Mouse (Mus musculus): ENCODE data around the gene Foxo1. TPM values are rescaled to one million over a fixed set of nuclear protein-coding genes. Genes with fewer than 3 reads are reported as not detected.

Foxo1 gene
- polyA plus RNA-seq, 1 experiment from 2014 or later, result 4.6 TPM

DNA sequence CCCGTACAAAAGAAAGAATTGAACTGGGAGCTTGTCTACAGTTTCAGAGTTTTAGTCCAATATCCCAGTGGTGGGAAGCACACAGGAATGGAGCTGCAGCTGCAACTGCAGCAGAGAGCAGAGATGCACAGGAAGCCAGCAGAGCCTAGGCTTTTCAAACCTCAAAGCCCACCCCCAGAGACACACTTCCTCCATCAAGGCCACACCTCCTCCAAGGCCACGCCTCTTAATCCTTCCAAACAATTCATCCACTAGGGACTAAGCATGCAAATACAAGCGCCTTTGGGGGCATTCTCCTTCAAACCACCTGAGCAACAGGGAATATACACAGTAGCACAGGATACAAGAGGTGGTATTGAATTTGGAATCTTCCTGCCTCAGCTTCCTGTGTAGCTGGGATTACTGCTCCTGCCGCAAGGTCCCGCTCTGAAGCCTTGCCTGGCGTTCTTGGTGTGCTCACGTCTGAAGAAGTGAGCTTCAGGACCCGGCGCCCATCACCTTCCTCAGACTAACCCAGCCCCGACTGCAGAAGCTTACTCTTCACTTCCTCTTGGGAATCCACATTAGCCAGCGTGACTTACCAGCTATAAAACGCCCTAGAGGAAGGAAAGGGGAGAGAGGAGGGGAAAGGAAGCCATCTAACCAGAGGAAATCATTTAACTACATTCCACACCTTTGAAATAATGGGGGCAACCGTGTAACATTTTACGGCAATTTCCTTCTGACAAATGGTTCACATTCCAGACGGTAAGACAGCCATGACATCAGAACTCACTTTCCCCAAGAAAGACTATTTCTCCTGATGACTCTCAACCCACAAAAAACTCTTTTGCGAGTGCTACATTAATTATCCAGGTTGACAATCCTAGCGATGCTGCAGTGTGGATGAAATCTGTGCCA, 122.9 kb downstream of the Foxo1 start:
- ATAC-seq, result no peak
- Histone ChIP-seq H3K9me3 (ENCODE audit: control insufficient read depth) (no peaks in the 10 kb centered on the region), H3K27ac (ENCODE audit: low read depth, low read length) (no peak overlapping the region), H3K27me3 (replicated peaks; ENCODE audit: control insufficient read depth, insufficient read depth, low read length) (no peaks in the 10 kb centered on the region), H3K4me2 (replicated peaks; ENCODE audit: low read depth) (no peak overlapping the region), H3K36me3 (ENCODE audit: control insufficient read depth, insufficient read depth) (no peaks in the 10 kb centered on the region), H3K4me3 (ENCODE audit: low read depth, low read length) (no peak overlapping the region), H3K4me1 (replicated peaks; ENCODE audit: control insufficient read depth, insufficient read depth, low read length) (no peaks in the 10 kb centered on the region), H3K9ac (ENCODE audit: low read depth, low read length) (no peak overlapping the region)
- WGBS, result 78% methylated on average over 17 of the region's 17 CpGs
- TF ChIP-seq CTCF (IDR thresholded peaks at IDR 0.05; ENCODE audit: low read depth), result no peak

GRCm38 (mm10) chr3:52391897-52392296, 123.8 kb downstream of the Foxo1 start:
- no peak overlapping the region for H3K27ac ChIP-seq (ENCODE audit: low read depth, low read length)
- no peak for TF ChIP-seq CTCF (IDR thresholded peaks at IDR 0.05; ENCODE audit: low read depth)
- H3K4me3 ChIP-seq (ENCODE audit: low read depth, low read length), result no peak overlapping the region
- no peak overlapping the region for H3K9ac ChIP-seq (ENCODE audit: low read depth, low read length)
- H3K36me3 ChIP-seq (ENCODE audit: control insufficient read depth, insufficient read depth), result no peaks in the 10 kb centered on the region
- no peaks in the 10 kb centered on the region for H3K27me3 ChIP-seq (replicated peaks; ENCODE audit: control insufficient read depth, insufficient read depth, low read length)
- no peaks in the 10 kb centered on the region for H3K9me3 ChIP-seq (ENCODE audit: control insufficient read depth)
- WGBS, result 74% methylated on average over 6 of the region's 6 CpGs
- no peak for ATAC-seq
- H3K4me2 ChIP-seq (replicated peaks; ENCODE audit: low read depth), result no peak overlapping the region
- H3K4me1 ChIP-seq (replicated peaks; ENCODE audit: control insufficient read depth, insufficient read depth, low read length), result no peaks in the 10 kb centered on the region

DNA sequence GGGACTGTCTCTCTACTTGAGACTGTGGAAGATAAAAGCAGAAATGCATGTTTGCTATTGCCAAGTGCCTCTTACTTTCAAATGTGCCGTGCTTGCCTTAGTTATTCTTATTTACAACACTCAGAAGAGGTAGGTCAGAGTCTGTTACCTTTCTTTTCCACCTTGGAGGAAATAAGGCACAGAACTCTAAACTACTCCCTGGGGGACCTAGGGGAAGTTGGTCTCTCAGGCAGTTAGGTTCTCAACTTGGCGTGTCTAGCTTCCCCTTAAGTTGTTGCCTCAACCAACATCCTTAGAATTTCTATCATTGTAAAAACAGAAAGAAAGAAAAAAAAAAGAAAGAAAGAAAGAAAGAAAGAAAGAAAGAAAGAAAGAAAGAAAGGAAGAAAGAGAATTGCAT, 124.4 kb downstream of the Foxo1 start:
- no peaks in the 10 kb centered on the region for H3K4me1 ChIP-seq (replicated peaks; ENCODE audit: control insufficient read depth, insufficient read depth, low read length)
- H3K27me3 ChIP-seq (replicated peaks; ENCODE audit: control insufficient read depth, insufficient read depth, low read length), result no peaks in the 10 kb centered on the region
- H3K4me3 ChIP-seq (ENCODE audit: low read depth, low read length), result no peak overlapping the region
- H3K9ac ChIP-seq (ENCODE audit: low read depth, low read length), result no peak overlapping the region
- no peak for ATAC-seq
- no peak for TF ChIP-seq CTCF (IDR thresholded peaks at IDR 0.05; ENCODE audit: low read depth)
- 71% methylated on average over 2 of the region's 2 CpGs for WGBS
- H3K36me3 ChIP-seq (ENCODE audit: control insufficient read depth, insufficient read depth), result no peaks in the 10 kb centered on the region
- no peak overlapping the region for H3K4me2 ChIP-seq (replicated peaks; ENCODE audit: low read depth)
- H3K27ac ChIP-seq (ENCODE audit: low read depth, low read length), result no peak overlapping the region
- H3K9me3 ChIP-seq (ENCODE audit: control insufficient read depth), result no peaks in the 10 kb centered on the region

GRCm38 (mm10) chr3:52393171-52393570, 125.0 kb downstream of the Foxo1 start:
- no peak for TF ChIP-seq CTCF (IDR thresholded peaks at IDR 0.05; ENCODE audit: low read depth)
- no peaks in the 10 kb centered on the region for H3K9me3 ChIP-seq (ENCODE audit: control insufficient read depth)
- H3K4me3 ChIP-seq (ENCODE audit: low read depth, low read length), result no peak overlapping the region
- H3K27me3 ChIP-seq (replicated peaks; ENCODE audit: control insufficient read depth, insufficient read depth, low read length), result no peaks in the 10 kb centered on the region
- H3K4me1 ChIP-seq (replicated peaks; ENCODE audit: control insufficient read depth, insufficient read depth, low read length), result no peaks in the 10 kb centered on the region
- H3K4me2 ChIP-seq (replicated peaks; ENCODE audit: low read depth), result no peak overlapping the region
- no peak overlapping the region for H3K9ac ChIP-seq (ENCODE audit: low read depth, low read length)
- no peak for ATAC-seq
- no peak overlapping the region for H3K27ac ChIP-seq (ENCODE audit: low read depth, low read length)
- WGBS, result 51% methylated on average over 10 of the region's 10 CpGs
- no peaks in the 10 kb centered on the region for H3K36me3 ChIP-seq (ENCODE audit: control insufficient read depth, insufficient read depth)

DNA sequence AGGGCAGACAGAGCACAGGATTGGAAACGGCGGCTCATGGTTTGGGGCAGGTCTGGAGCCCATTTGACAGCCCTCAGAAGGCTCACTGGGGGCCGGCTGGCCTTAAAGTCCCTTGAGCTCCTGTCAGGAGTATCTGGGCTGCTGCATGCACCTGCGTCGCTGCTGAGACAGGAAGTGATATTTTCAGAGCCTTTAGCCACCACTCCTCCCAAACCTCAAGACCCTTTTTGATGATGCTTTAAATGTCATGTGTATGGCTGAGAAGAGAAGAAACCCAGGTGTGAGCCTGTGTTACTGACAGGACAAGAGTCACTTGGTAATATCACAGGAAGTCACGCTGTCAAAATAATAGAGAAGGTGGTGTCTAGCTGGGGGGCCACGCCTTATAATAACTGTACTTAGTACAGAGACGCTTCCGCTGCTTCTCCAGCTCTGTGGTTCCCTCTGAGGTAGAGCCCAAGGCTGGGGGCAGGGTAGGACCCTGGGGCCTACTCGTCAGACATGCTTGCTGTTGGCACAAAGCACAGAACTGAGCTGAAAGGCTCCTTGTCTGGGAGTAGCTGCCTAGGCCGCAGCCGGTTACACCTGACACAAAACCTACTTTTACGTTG, 128.1 kb downstream of the Foxo1 start:
- no peak overlapping the region for H3K4me3 ChIP-seq (ENCODE audit: low read depth, low read length)
- H3K4me1 ChIP-seq (replicated peaks; ENCODE audit: control insufficient read depth, insufficient read depth, low read length), result no peaks in the 10 kb centered on the region
- H3K36me3 ChIP-seq (ENCODE audit: control insufficient read depth, insufficient read depth), result no peaks in the 10 kb centered on the region
- H3K9ac ChIP-seq (ENCODE audit: low read depth, low read length), result no peak overlapping the region
- H3K9me3 ChIP-seq (ENCODE audit: control insufficient read depth), result no peaks in the 10 kb centered on the region
- H3K27ac ChIP-seq (ENCODE audit: low read depth, low read length), result no peak overlapping the region
- no peak for TF ChIP-seq CTCF (IDR thresholded peaks at IDR 0.05; ENCODE audit: low read depth)
- ATAC-seq, result no peak
- H3K4me2 ChIP-seq (replicated peaks; ENCODE audit: low read depth), result no peak overlapping the region
- no peaks in the 10 kb centered on the region for H3K27me3 ChIP-seq (replicated peaks; ENCODE audit: control insufficient read depth, insufficient read depth, low read length)
- 84% methylated on average over 13 of the region's 13 CpGs for WGBS

DNA sequence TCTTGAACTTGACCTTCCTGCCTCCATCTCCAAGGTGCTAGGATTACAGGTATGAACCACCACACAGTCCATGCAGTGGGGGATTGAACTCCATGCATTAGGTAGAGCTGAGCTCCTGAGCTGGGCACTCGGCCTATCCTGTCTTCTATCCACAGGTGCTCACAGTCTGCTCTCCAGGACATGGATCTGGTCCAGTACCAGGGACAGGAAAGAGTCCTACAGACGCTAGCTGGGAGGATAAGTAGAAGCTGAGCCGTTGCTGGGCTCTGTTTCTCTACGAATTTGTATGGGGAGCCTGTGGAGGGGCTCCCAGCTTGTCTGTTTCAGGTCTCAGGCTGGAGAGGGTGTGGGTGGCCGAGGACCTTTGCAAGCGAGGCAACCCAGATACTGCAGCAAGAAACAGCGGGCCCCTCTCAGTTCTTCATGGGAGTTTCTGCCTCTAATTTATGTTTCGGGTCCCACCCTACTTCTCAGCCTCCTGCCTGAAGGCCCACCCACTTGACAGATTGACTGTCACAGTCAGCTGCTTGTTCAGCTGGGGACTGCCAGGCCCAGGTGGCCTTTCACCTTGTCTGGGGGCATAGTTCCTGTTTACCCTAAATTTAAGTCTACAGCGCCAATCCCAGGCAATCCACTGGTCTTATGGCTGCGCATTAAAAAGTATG, 128.9 kb downstream of the Foxo1 start:
- ATAC-seq, result no peak
- no peaks in the 10 kb centered on the region for H3K9me3 ChIP-seq (ENCODE audit: control insufficient read depth)
- no peak overlapping the region for H3K4me2 ChIP-seq (replicated peaks; ENCODE audit: low read depth)
- H3K4me3 ChIP-seq (ENCODE audit: low read depth, low read length), result no peak overlapping the region
- H3K9ac ChIP-seq (ENCODE audit: low read depth, low read length), result no peak overlapping the region
- no peak for TF ChIP-seq CTCF (IDR thresholded peaks at IDR 0.05; ENCODE audit: low read depth)
- H3K4me1 ChIP-seq (replicated peaks; ENCODE audit: control insufficient read depth, insufficient read depth, low read length), result peaks cover 5% of the 10 kb centered on the region; the same call in 1 of the 2 replicates
- no peaks in the 10 kb centered on the region for H3K27me3 ChIP-seq (replicated peaks; ENCODE audit: control insufficient read depth, insufficient read depth, low read length)
- H3K36me3 ChIP-seq (ENCODE audit: control insufficient read depth, insufficient read depth), result no peaks in the 10 kb centered on the region
- 77% methylated on average over 10 of the region's 10 CpGs for WGBS
- H3K27ac ChIP-seq (ENCODE audit: low read depth, low read length), result no peak overlapping the region

All from intestine, postnatal 0 days (tissue).